Mouse (Mus musculus): ENCODE results near the gene Olfr1357.
A peak's percentile ranks its signal among the peaks of the same experiment; 100 is the strongest.
"Not testable (repeated sequence)": the region's sequence is repeated elsewhere in the genome, so short reads cannot be mapped to it uniquely, and the experiment has no call there.

Gene Olfr1357

GRCm38 (mm10) chr10:78617974-78618373, at the start of gene Olfr1357:
Olfr1357 (minus strand) TSS chr10:78618074.
- no peak for DNase-seq (ENCODE audit: low read depth, low spot score)

- not testable (repeated sequence) for DNase-seq (ENCODE audit: low read depth, low spot score)
Measured at GRCm38 (mm10) chr10:78666696-78667095, 48.8 kb upstream of the Olfr1357 start.

GRCm38 (mm10) chr10:78664546-78664945, 46.7 kb upstream of the Olfr1357 start:
- no peak for DNase-seq (ENCODE audit: low read depth, low spot score)

GRCm38 (mm10) chr10:78661198-78661597, 43.3 kb upstream of the Olfr1357 start:
- DNase-seq (ENCODE audit: low read depth, low spot score) = no peak

GRCm38 (mm10) chr10:78632311-78632710, 14.4 kb upstream of the Olfr1357 start:
- DNase-seq (ENCODE audit: low read depth, low spot score) = peak; percentile 50

- DNase-seq (ENCODE audit: low read depth, low spot score) = no peak
Measured at GRCm38 (mm10) chr10:78630194-78630593, 12.3 kb upstream of the Olfr1357 start.

- not testable (repeated sequence) for DNase-seq (ENCODE audit: low read depth, low spot score)
Measured at GRCm38 (mm10) chr10:78623143-78623542, 5.3 kb upstream of the Olfr1357 start.

- no peak for DNase-seq (ENCODE audit: low read depth, low spot score)
Measured at GRCm38 (mm10) chr10:78607602-78608001, 10.3 kb downstream of the Olfr1357 start.

GRCm38 (mm10) chr10:78605080-78605479, 12.8 kb downstream of the Olfr1357 start:
- peak; percentile 37 for DNase-seq (ENCODE audit: low read depth, low spot score)

GRCm38 (mm10) chr10:78599865-78600264, 18.0 kb downstream of the Olfr1357 start:
- DNase-seq (ENCODE audit: low read depth, low spot score) = peak; percentile 53

GRCm38 (mm10) chr10:78594566-78594965, 23.3 kb downstream of the Olfr1357 start:
- DNase-seq (ENCODE audit: low read depth, low spot score) = no peak

GRCm38 (mm10) chr10:78594157-78594556, 23.7 kb downstream of the Olfr1357 start:
- DNase-seq (ENCODE audit: low read depth, low spot score) = no peak

GRCm38 (mm10) chr10:78593736-78594135, 24.1 kb downstream of the Olfr1357 start:
- no peak for DNase-seq (ENCODE audit: low read depth, low spot score)

- DNase-seq (ENCODE audit: low read depth, low spot score) = no peak
Measured at GRCm38 (mm10) chr10:78592856-78593379, 25.0 kb downstream of the Olfr1357 start.

- DNase-seq (ENCODE audit: low read depth, low spot score) = no peak
Measured at GRCm38 (mm10) chr10:78591406-78592328, 26.2 kb downstream of the Olfr1357 start, which contains the start of gene Syde1. Syde1 (minus strand) TSS chr10:78591964.

GRCm38 (mm10) chr10:78590744-78591143, 27.1 kb downstream of the Olfr1357 start:
- no peak for DNase-seq (ENCODE audit: low read depth, low spot score)

GRCm38 (mm10) chr10:78589901-78590300, 28.0 kb downstream of the Olfr1357 start:
- DNase-seq (ENCODE audit: low read depth, low spot score) = no peak

GRCm38 (mm10) chr10:78589291-78589690, 28.6 kb downstream of the Olfr1357 start:
- no peak for DNase-seq (ENCODE audit: low read depth, low spot score)

- DNase-seq (ENCODE audit: low read depth, low spot score) = no peak
Measured at GRCm38 (mm10) chr10:78586026-78586425, 31.8 kb downstream of the Olfr1357 start.

- no peak for DNase-seq (ENCODE audit: low read depth, low spot score)
Measured at GRCm38 (mm10) chr10:78585606-78586005, 32.3 kb downstream of the Olfr1357 start.

GRCm38 (mm10) chr10:78584996-78585395, 32.9 kb downstream of the Olfr1357 start:
- no peak for DNase-seq (ENCODE audit: low read depth, low spot score)

- DNase-seq (ENCODE audit: low read depth, low spot score) = no peak
Measured at GRCm38 (mm10) chr10:78583939-78584338, 33.9 kb downstream of the Olfr1357 start.

- DNase-seq (ENCODE audit: low read depth, low spot score) = no peak
Measured at GRCm38 (mm10) chr10:78583347-78583746, 34.5 kb downstream of the Olfr1357 start.
